Mouse (Mus musculus) layer of hippocampus, adult 18-20 months (tissue): ENCODE measurements at regions not wholly inside any gene's neighbourhood (a gene's known extent, or its start where the extent isn't known, plus 50 kb on each side); places are given as distances from the start of the nearest gene placed in this dataset.
"Not testable (repeated sequence)": the region's sequence is repeated elsewhere in the genome, so short reads cannot be mapped to it uniquely, and the experiment has no call there.

ENCODE experiments used
- DNase-seq, 2 experiments: peaks; one replicate each; pipeline ENCODE4 v3.0.0; 2022; ENCODE audit warnings: low spot score in 2 of 2

- DNase-seq = not testable (repeated sequence)
Measured at GRCm38 (mm10) chr7:52732161-52732560, 716.6 kb upstream of the 1700015G11Rik start.

- DNase-seq = no peak
Measured at GRCm38 (mm10) chr7:52726236-52726905, 710.8 kb upstream of the 1700015G11Rik start.

- DNase-seq = peak in 1 of 2 experiments; percentile 40
Measured at GRCm38 (mm10) chr7:52702464-52703145, 687.1 kb upstream of the 1700015G11Rik start.

GRCm38 (mm10) chr7:52668341-52668740, 652.8 kb upstream of the 1700015G11Rik start:
- no peak for DNase-seq
